Mouse (Mus musculus) forebrain, embryonic 15.5 days (tissue): ENCODE measurements around the gene 1190007I07Rik. TPM values are rescaled to one million over a fixed set of nuclear protein-coding genes. Genes with fewer than 3 reads are reported as not detected.
A peak's percentile ranks its signal among the peaks of the same experiment; 100 is the strongest.

Experiments
- ATAC-seq: fragments of 200-750 bp; cut with Nextera tagmentation; replicated peaks from 2 replicates; pipeline ENCODE4 v1.8.0; 2017; ENCODE audit warnings: mild to moderate bottlenecking, moderate TSS enrichment, moderate library complexity
- H3K27ac ChIP-seq: fragments of 300-500 bp; sonication (generic); replicated peaks from 2 replicates; pipeline ENCODE4 v1.5.1; 2015; ENCODE audit warnings: mild to moderate bottlenecking, inconsistent platforms
- H3K27me3 ChIP-seq: fragments of 300-500 bp; sonication (generic); 2 replicates; pipeline ENCODE4 v1.6.1; 2015; ENCODE audit warnings: inconsistent platforms
- H3K36me3 ChIP-seq: fragments of 300-500 bp; sonication (generic); 2 replicates; pipeline ENCODE4 v1.6.1; 2015; ENCODE audit warnings: mild to moderate bottlenecking, inconsistent platforms
- H3K4me1 ChIP-seq: fragments of 300-500 bp; sonication (generic); 2 replicates; pipeline ENCODE4 v1.6.1; 2015; ENCODE audit warnings: inconsistent platforms
- H3K4me2 ChIP-seq: fragments of 300-500 bp; sonication (generic); replicated peaks from 2 replicates; pipeline ENCODE4 v1.6.1; 2015; ENCODE audit warnings: mild to moderate bottlenecking, inconsistent platforms
- H3K4me3 ChIP-seq: fragments of 300-500 bp; sonication (generic); 2 replicates; pipeline ENCODE4 v1.5.1; 2015; ENCODE audit warnings: mild to moderate bottlenecking, inconsistent platforms
- H3K9ac ChIP-seq: fragments of 300-500 bp; sonication (generic); replicated peaks from 2 replicates; pipeline ENCODE4 v1.6.1; 2015; ENCODE audit warnings: mild to moderate bottlenecking, inconsistent platforms
- H3K9me3 ChIP-seq: fragments of 300-500 bp; sonication (generic); 2 replicates; pipeline ENCODE4 v1.6.1; 2016; ENCODE audit warnings: inconsistent platforms
- WGBS: fragments of 180-500 bp; shearing (Covaris S2); methylation state at CpG from one replicate; pipeline ENCODE4 v1.1.7; 2015; ENCODE audit warnings: mixed read lengths; 5-methylcytosine and 5-hydroxymethylcytosine counted together
- polyA plus RNA-seq: library from polyadenylated mRNA; unstranded; fragments of >200 nt; fragmentation: Nextera tagmentation; extraction: Ambion mirVana; gene quantifications from 2 replicates; pipeline ENCODE4 v1.2.1, GENCODE M21; 2015

Gene 1190007I07Rik
- polyA plus RNA-seq = 34.1 and 34.2 TPM in 2 replicates

GRCm38 (mm10) chr10:82622671-82623552, at the start of gene 1190007I07Rik:
1190007I07Rik (minus strand) TSS chr10:82623228.
- H3K27me3 ChIP-seq = no peaks in the 10 kb centered on the region
- H3K9me3 ChIP-seq = no peaks in the 10 kb centered on the region
- H3K4me2 ChIP-seq = peak within 1 kb of the TSS; percentile 60
- H3K4me3 ChIP-seq = peak within 1 kb of the TSS; percentile 75
- H3K4me1 ChIP-seq = peaks cover 12% of the 10 kb centered on the region
- WGBS = under 1% methylated on average over 59 of the region's 61 CpGs
- 0 out of 2 replicates have a peak, but pooled peaks cover 3% of the 10 kb centered on the region for H3K36me3 ChIP-seq
- H3K27ac ChIP-seq = peak within 1 kb of the TSS; percentile 90
- H3K9ac ChIP-seq = peak within 1 kb of the TSS; percentile 79
- ATAC-seq = peak; percentile 91

GRCm38 (mm10) chr10:82670205-82670604, 47.2 kb upstream of the 1190007I07Rik start:
- no peak overlapping the region for H3K9ac ChIP-seq
- H3K4me3 ChIP-seq = no peak overlapping the region
- no peak overlapping the region for H3K27ac ChIP-seq
- no peak for ATAC-seq
- H3K27me3 ChIP-seq = no peaks in the 10 kb centered on the region
- H3K4me1 ChIP-seq = peaks cover 6% of the 10 kb centered on the region; the same call in 1 of the 2 replicates
- H3K36me3 ChIP-seq = no peaks in the 10 kb centered on the region
- H3K9me3 ChIP-seq = no peaks in the 10 kb centered on the region
- H3K4me2 ChIP-seq = no peak overlapping the region
- 79% methylated on average over 6 of the region's 6 CpGs for WGBS

GRCm38 (mm10) chr10:82666436-82667234, 43.6 kb upstream of the 1190007I07Rik start:
- Histone ChIP-seq H3K4me3 (no peak overlapping the region), H3K9me3 (no peaks in the 10 kb centered on the region), H3K27me3 (no peaks in the 10 kb centered on the region), H3K9ac (no peak overlapping the region), H3K27ac (no peak overlapping the region), H3K36me3 (no peaks in the 10 kb centered on the region), H3K4me2 (peak overlapping the region; percentile 35), H3K4me1 (peaks cover 13% of the 10 kb centered on the region)
- peak; percentile 83 for ATAC-seq
- 21% methylated on average over 22 of the region's 22 CpGs for WGBS

GRCm38 (mm10) chr10:82665951-82666350, 42.9 kb upstream of the 1190007I07Rik start:
- Histone ChIP-seq H3K4me2 (no peak overlapping the region), H3K4me3 (no peak overlapping the region), H3K36me3 (no peaks in the 10 kb centered on the region), H3K27me3 (no peaks in the 10 kb centered on the region), H3K9ac (no peak overlapping the region), H3K4me1 (peaks cover 16% of the 10 kb centered on the region), H3K9me3 (no peaks in the 10 kb centered on the region), H3K27ac (no peak overlapping the region)
- WGBS = 61% methylated on average over 3 of the region's 3 CpGs
- ATAC-seq = no peak

- WGBS = 70% methylated on average over 2 of the region's 2 CpGs
- no peaks in the 10 kb centered on the region for H3K9me3 ChIP-seq
- peak overlapping the region; percentile 87 for H3K27ac ChIP-seq
- peaks cover 16% of the 10 kb centered on the region for H3K4me1 ChIP-seq
- no peaks in the 10 kb centered on the region for H3K36me3 ChIP-seq
- no peaks in the 10 kb centered on the region for H3K27me3 ChIP-seq
- ATAC-seq = no peak
- H3K4me2 ChIP-seq = no peak overlapping the region
- H3K9ac ChIP-seq = no peak overlapping the region
- no peak overlapping the region for H3K4me3 ChIP-seq
Measured at GRCm38 (mm10) chr10:82663289-82663688, 40.3 kb upstream of the 1190007I07Rik start.

- peak; percentile 93 for ATAC-seq
- Histone ChIP-seq H3K27me3 (no peaks in the 10 kb centered on the region), H3K4me3 (no peak overlapping the region), H3K27ac (peak overlapping the region; percentile 87), H3K36me3 (no peaks in the 10 kb centered on the region), H3K9ac (no peak overlapping the region), H3K4me2 (no peak overlapping the region), H3K9me3 (no peaks in the 10 kb centered on the region), H3K4me1 (peaks cover 16% of the 10 kb centered on the region)
- WGBS = 59% methylated on average over 14 of the region's 14 CpGs
Measured at GRCm38 (mm10) chr10:82662267-82662990, 39.4 kb upstream of the 1190007I07Rik start.

- peak overlapping the region; percentile 87 for H3K27ac ChIP-seq
Measured at GRCm38 (mm10) chr10:82661820-82662219, 38.8 kb upstream of the 1190007I07Rik start.

GRCm38 (mm10) chr10:82654581-82654980, 31.6 kb upstream of the 1190007I07Rik start:
- H3K36me3 ChIP-seq = peaks cover 22% of the 10 kb centered on the region
- H3K27me3 ChIP-seq = no peaks in the 10 kb centered on the region
- H3K4me2 ChIP-seq = no peak overlapping the region
- ATAC-seq = no peak
- no peak overlapping the region for H3K27ac ChIP-seq
- 83% methylated on average over 3 of the region's 3 CpGs for WGBS
- no peaks in the 10 kb centered on the region for H3K4me1 ChIP-seq
- H3K9ac ChIP-seq = no peak overlapping the region
- H3K9me3 ChIP-seq = no peaks in the 10 kb centered on the region
- no peak overlapping the region for H3K4me3 ChIP-seq

More at GRCm38 (mm10) chr10:82661820-82662219, 38.8 kb upstream of the 1190007I07Rik start:
- Histone ChIP-seq H3K4me2 (no peak overlapping the region), H3K9me3 (no peaks in the 10 kb centered on the region), H3K9ac (no peak overlapping the region), H3K4me1 (peaks cover 15% of the 10 kb centered on the region), H3K4me3 (no peak overlapping the region), H3K27me3 (no peaks in the 10 kb centered on the region), H3K36me3 (no peaks in the 10 kb centered on the region)
- WGBS = 84% methylated on average over 8 of the region's 8 CpGs
- ATAC-seq = no peak

GRCm38 (mm10) chr10:82652625-82653024, 29.6 kb upstream of the 1190007I07Rik start:
- no peaks in the 10 kb centered on the region for H3K27me3 ChIP-seq
- no peak for ATAC-seq
- H3K36me3 ChIP-seq = peaks cover 29% of the 10 kb centered on the region
- H3K9me3 ChIP-seq = no peaks in the 10 kb centered on the region
- no peak overlapping the region for H3K4me3 ChIP-seq
- no peaks in the 10 kb centered on the region for H3K4me1 ChIP-seq
- H3K4me2 ChIP-seq = no peak overlapping the region
- no peak overlapping the region for H3K27ac ChIP-seq
- H3K9ac ChIP-seq = no peak overlapping the region
- 80% methylated on average over 5 of the region's 5 CpGs for WGBS

GRCm38 (mm10) chr10:82651221-82651620, 28.2 kb upstream of the 1190007I07Rik start:
- Histone ChIP-seq H3K36me3 (peaks cover 42% of the 10 kb centered on the region), H3K4me2 (no peak overlapping the region), H3K27ac (no peak overlapping the region), H3K4me3 (no peak overlapping the region), H3K9ac (no peak overlapping the region), H3K27me3 (no peaks in the 10 kb centered on the region), H3K4me1 (no peaks in the 10 kb centered on the region), H3K9me3 (no peaks in the 10 kb centered on the region)
- ATAC-seq = no peak
- WGBS = 90% methylated on average over 5 of the region's 5 CpGs

- H3K9ac ChIP-seq = no peak overlapping the region
- no peak overlapping the region for H3K4me3 ChIP-seq
- 96% methylated on average over 17 of the region's 17 CpGs for WGBS
- ATAC-seq = no peak
- no peaks in the 10 kb centered on the region for H3K27me3 ChIP-seq
- H3K27ac ChIP-seq = no peak overlapping the region
- H3K4me1 ChIP-seq = no peaks in the 10 kb centered on the region
- no peaks in the 10 kb centered on the region for H3K9me3 ChIP-seq
- no peak overlapping the region for H3K4me2 ChIP-seq
- H3K36me3 ChIP-seq = peaks cover 73% of the 10 kb centered on the region
Measured at GRCm38 (mm10) chr10:82647205-82647811, 24.3 kb upstream of the 1190007I07Rik start.
